Mouse (Mus musculus) heart, embryonic 16.5 days (tissue): ENCODE measurements around the gene Hspa5. TPM values are rescaled to one million over a fixed set of nuclear protein-coding genes. Genes with fewer than 3 reads are reported as not detected.
A peak's percentile ranks its signal among the peaks of the same experiment; 100 is the strongest.
"Not testable (repeated sequence)": the region's sequence is repeated elsewhere in the genome, so short reads cannot be mapped to it uniquely, and the experiment has no call there.

Experiments used
- ATAC-seq: fragments of 200-750 bp; cut with Nextera tagmentation; replicated peaks from 2 replicates; pipeline ENCODE4 v1.8.0; 2017; ENCODE audit warnings: moderate number of reproducible peaks; ENCODE audit not compliant: insufficient read depth, low FRiP score; ENCODE audit errors: extremely low read depth
- H3K27ac ChIP-seq: fragments of 300-500 bp; sonication (generic); 2 replicates; pipeline ENCODE4 v1.5.1; 2014; ENCODE audit warnings: mild to moderate bottlenecking, low read length, control low read depth, moderate library complexity
- H3K27me3 ChIP-seq: fragments of 300-500 bp; sonication (generic); 2 replicates; pipeline ENCODE4 v1.6.1; 2014; ENCODE audit warnings: low read length, mixed read lengths; ENCODE audit not compliant: control insufficient read depth, insufficient read depth
- H3K36me3 ChIP-seq: fragments of 300-500 bp; sonication (generic); 2 replicates; pipeline ENCODE4 v1.6.1; 2014; ENCODE audit not compliant: control insufficient read depth, insufficient read depth
- H3K4me1 ChIP-seq: fragments of 300-500 bp; sonication (generic); 2 replicates; pipeline ENCODE4 v1.6.1; 2014; ENCODE audit warnings: low read length, mixed read lengths; ENCODE audit not compliant: control insufficient read depth, insufficient read depth
- H3K4me2 ChIP-seq: fragments of 300-500 bp; sonication (generic); 2 replicates; pipeline ENCODE4 v1.6.1; 2014; ENCODE audit warnings: low read depth, mild to moderate bottlenecking, control low read depth, low read length
- H3K4me3 ChIP-seq: fragments of 300-500 bp; sonication (generic); 2 replicates; pipeline ENCODE4 v1.5.1; 2014; ENCODE audit warnings: mild to moderate bottlenecking, control low read depth, low read length
- H3K9ac ChIP-seq: fragments of 300-500 bp; sonication (generic); 2 replicates; pipeline ENCODE4 v1.6.1; 2014; ENCODE audit warnings: low read length, control low read depth
- H3K9me3 ChIP-seq: fragments of 300-500 bp; sonication (generic); replicated peaks from 2 replicates; pipeline ENCODE4 v1.6.1; 2016; ENCODE audit warnings: low read length; ENCODE audit not compliant: control insufficient read depth
- WGBS: fragments of 180-500 bp; shearing (Covaris S2); extraction: QIAGEN DNeasy Blood & Tissue Kit; methylation state at CpG from one replicate; pipeline ENCODE4 v1.1.7; 2014; 5-methylcytosine and 5-hydroxymethylcytosine counted together
- polyA plus RNA-seq: library from polyadenylated mRNA; unstranded; fragments of >200 nt; fragmentation: Nextera tagmentation; extraction: Ambion mirVana; gene quantifications from 2 replicates; pipeline ENCODE4 v1.2.1, GENCODE M21; 2015

Gene Hspa5
- polyA plus RNA-seq, 1 experiment from 2014 or later, result 742 TPM

GRCm38 (mm10) chr2:34801516-34802482 lies 30.0 kb downstream of the Hspa5 start:
- peak overlapping the region; percentile 50 for H3K4me2 ChIP-seq
- peak overlapping the region; percentile 76 for H3K4me3 ChIP-seq
- peak overlapping the region; percentile 92 for H3K9ac ChIP-seq
- no peaks in the 10 kb centered on the region for H3K27me3 ChIP-seq
- peak; percentile 96 for ATAC-seq
- H3K27ac ChIP-seq, result peak overlapping the region; percentile 92
- H3K4me1 ChIP-seq, result peaks cover 31% of the 10 kb centered on the region
- WGBS, result 6% methylated on average over 39 of the region's 39 CpGs
- peaks cover 6% of the 10 kb centered on the region for H3K36me3 ChIP-seq
- H3K9me3 ChIP-seq, result no peaks in the 10 kb centered on the region

GRCm38 (mm10) chr2:34802565-34803245 lies 30.9 kb downstream of the Hspa5 start:
- H3K4me2 ChIP-seq, result peak overlapping the region; percentile 82
- peaks cover 34% of the 10 kb centered on the region for H3K4me1 ChIP-seq
- peak overlapping the region; percentile 92 for H3K27ac ChIP-seq
- not testable (repeated sequence) for H3K27me3 ChIP-seq, H3K36me3 ChIP-seq, H3K9me3 ChIP-seq
- WGBS, result 0% methylated on average over 31 of the region's 32 CpGs
- peak; percentile 62 for ATAC-seq
- peak overlapping the region; percentile 76 for H3K4me3 ChIP-seq
- peak overlapping the region; percentile 92 for H3K9ac ChIP-seq

DNA sequence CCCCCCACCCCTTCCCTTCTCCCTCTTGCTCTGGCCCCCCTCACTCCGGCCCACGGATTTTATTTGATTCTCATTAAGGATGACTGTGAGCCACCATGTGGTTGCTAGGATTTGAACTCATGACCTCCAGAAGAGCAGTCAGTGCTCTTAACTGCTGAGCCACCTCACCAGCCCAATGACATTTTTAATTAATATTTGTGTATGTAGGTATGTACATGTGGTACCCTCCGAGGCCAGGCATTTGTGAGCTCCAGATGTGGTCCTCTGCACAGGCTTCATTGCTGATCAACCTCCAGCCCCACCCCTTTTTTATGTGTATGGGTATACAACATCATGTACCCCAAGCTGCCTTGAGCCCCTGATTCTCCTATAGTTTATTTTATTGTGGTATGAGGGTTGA lies 32.0 kb downstream of the Hspa5 start:
- Histone ChIP-seq H3K4me1 (peaks cover 30% of the 10 kb centered on the region), H3K27me3 (no peaks in the 10 kb centered on the region), H3K9ac (no peak overlapping the region), H3K9me3 (no peaks in the 10 kb centered on the region), H3K27ac (no peak overlapping the region), H3K36me3 (peaks cover 12% of the 10 kb centered on the region), H3K4me2 (peak overlapping the region; percentile 49; the same call in 1 of the 2 replicates), H3K4me3 (peak overlapping the region; percentile 22; the same call in 1 of the 2 replicates)
- ATAC-seq, result no peak
- 76% methylated on average over 3 of the region's 3 CpGs for WGBS

- 95% methylated on average over 2 of the region's 2 CpGs for WGBS
- Histone ChIP-seq H3K4me2 (no peak overlapping the region), H3K4me3 (no peak overlapping the region)
Measured at GRCm38 (mm10) chr2:34804172-34804571, 32.4 kb downstream of the Hspa5 start.

GRCm38 (mm10) chr2:34804815-34805214 lies 33.0 kb downstream of the Hspa5 start:
- no peak for ATAC-seq
- no peak overlapping the region for H3K4me3 ChIP-seq
- no peak overlapping the region for H3K4me2 ChIP-seq
- H3K27ac ChIP-seq, result no peak overlapping the region
- H3K9ac ChIP-seq, result no peak overlapping the region
- no peaks in the 10 kb centered on the region for H3K9me3 ChIP-seq
- peaks cover 15% of the 10 kb centered on the region for H3K36me3 ChIP-seq
- H3K4me1 ChIP-seq, result peaks cover 24% of the 10 kb centered on the region
- H3K27me3 ChIP-seq, result no peaks in the 10 kb centered on the region
- 30% methylated on average over 1 of the region's 1 CpGs for WGBS

More at GRCm38 (mm10) chr2:34804172-34804571, 32.4 kb downstream of the Hspa5 start:
- Histone ChIP-seq H3K9me3 (no peaks in the 10 kb centered on the region), H3K27ac (no peak overlapping the region), H3K27me3 (no peaks in the 10 kb centered on the region), H3K36me3 (peaks cover 15% of the 10 kb centered on the region), H3K4me1 (peaks cover 25% of the 10 kb centered on the region), H3K9ac (no peak overlapping the region)
- ATAC-seq, result no peak

GRCm38 (mm10) chr2:34805364-34805950 lies 33.7 kb downstream of the Hspa5 start:
- H3K9me3 ChIP-seq, result no peaks in the 10 kb centered on the region
- H3K27ac ChIP-seq, result no peak overlapping the region
- no peak overlapping the region for H3K9ac ChIP-seq
- no peak overlapping the region for H3K4me2 ChIP-seq
- no peak for ATAC-seq
- peaks cover 15% of the 10 kb centered on the region for H3K36me3 ChIP-seq
- peaks cover 19% of the 10 kb centered on the region for H3K4me1 ChIP-seq
- no peak overlapping the region for H3K4me3 ChIP-seq
- 85% methylated on average over 10 of the region's 10 CpGs for WGBS
- no peaks in the 10 kb centered on the region for H3K27me3 ChIP-seq

- H3K27me3 ChIP-seq, result no peaks in the 10 kb centered on the region
- ATAC-seq, result no peak
- no peak overlapping the region for H3K4me3 ChIP-seq
- H3K9me3 ChIP-seq, result no peaks in the 10 kb centered on the region
- no peak overlapping the region for H3K9ac ChIP-seq
- WGBS, result 64% methylated on average over 2 of the region's 2 CpGs
- peaks cover 28% of the 10 kb centered on the region for H3K36me3 ChIP-seq
- H3K27ac ChIP-seq, result no peak overlapping the region
- peaks cover 19% of the 10 kb centered on the region for H3K4me1 ChIP-seq
- no peak overlapping the region for H3K4me2 ChIP-seq
Measured at GRCm38 (mm10) chr2:34808057-34808456, 36.3 kb downstream of the Hspa5 start.

DNA sequence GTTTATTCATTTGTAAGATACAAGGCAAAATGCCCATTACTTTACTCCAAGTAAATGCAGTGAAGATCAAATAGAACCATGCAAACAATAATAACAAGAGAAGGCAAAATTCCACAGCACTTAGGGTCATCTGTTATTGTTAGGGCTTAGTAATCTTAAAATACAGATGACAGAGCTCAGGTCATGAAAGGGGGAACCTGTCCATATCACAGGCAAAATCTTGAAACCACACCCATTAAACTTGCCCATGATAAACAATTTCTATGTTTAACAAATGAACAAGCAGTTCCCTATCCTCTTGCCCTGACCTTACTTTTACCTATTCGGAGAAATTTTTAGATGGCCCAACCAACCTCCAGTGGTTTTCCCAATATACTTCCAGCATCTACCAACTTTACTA lies 37.8 kb downstream of the Hspa5 start:
- H3K36me3 ChIP-seq, result peaks cover 28% of the 10 kb centered on the region
- H3K9ac ChIP-seq, result no peak overlapping the region
- no peak overlapping the region for H3K4me2 ChIP-seq
- 94% methylated on average over 1 of the region's 1 CpGs for WGBS
- no peak overlapping the region for H3K27ac ChIP-seq
- peaks cover 7% of the 10 kb centered on the region for H3K4me1 ChIP-seq
- no peak for ATAC-seq
- no peaks in the 10 kb centered on the region for H3K27me3 ChIP-seq
- no peak overlapping the region for H3K4me3 ChIP-seq
- no peaks in the 10 kb centered on the region for H3K9me3 ChIP-seq
